Comparison of ENCODE assay signal across 16 mouse cellular contexts in the genomic region with DNA sequence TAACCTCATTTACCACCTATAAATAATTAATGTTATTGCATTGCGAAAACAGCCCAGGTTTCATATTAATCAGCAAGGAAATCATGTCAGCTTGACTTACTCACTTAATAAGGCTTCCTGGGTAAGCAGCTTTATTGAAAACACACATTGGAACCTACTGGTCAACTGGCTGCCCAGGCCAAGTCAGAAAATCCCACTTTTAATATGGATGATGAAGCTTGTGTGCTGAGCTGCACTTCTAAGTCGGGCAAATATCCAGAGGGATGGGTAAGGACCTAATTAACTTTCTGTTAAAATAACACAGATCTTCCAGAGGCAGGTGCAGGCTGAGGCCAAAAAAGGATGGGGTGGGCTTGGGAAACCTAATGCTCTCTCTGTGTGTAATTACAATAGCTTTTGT. TPM values are rescaled to one million over a fixed set of nuclear protein-coding genes. Genes with fewer than 3 reads are reported as not detected.
"Had no signal": no experiment of that assay in that cellular context is flagged by ENCODE, and none has a peak within 500 bp of the region (broad histone marks: within the 10 kb centered on the region; RNA-seq: fewer than 3 reads in every experiment).

No protein-coding gene starts in this region.

- H3K4me1 ChIP-seq: kidney, embryonic 15.5 days; limb, embryonic 10.5 days; liver, embryonic 15.5 days; midbrain, embryonic 15.5 days had no signal

- H3K4me2 ChIP-seq: kidney, embryonic 15.5 days; liver, embryonic 11.5 days; liver, embryonic 15.5 days; midbrain, embryonic 15.5 days had no signal

- DNase-seq: kidney, adult 2 months; kidney, postnatal 14 days; lung, adult 2 months; lung, postnatal 36 days; thymus, postnatal 4 days had no signal

- H3K27ac ChIP-seq: kidney, embryonic 15.5 days; left cerebral cortex, adult 2 months; limb, embryonic 10.5 days; liver, embryonic 15.5 days; midbrain, embryonic 15.5 days; stomach, postnatal 0 days had no signal

- H3K27me3 ChIP-seq: kidney, embryonic 15.5 days; liver, embryonic 15.5 days; midbrain, embryonic 15.5 days had no signal

- H3K36me3 ChIP-seq: kidney, embryonic 15.5 days; limb, embryonic 10.5 days; liver, embryonic 15.5 days; midbrain, embryonic 15.5 days had no signal

- ATAC-seq: intestine, embryonic 16.5 days; lung, postnatal 0 days; midbrain, embryonic 15.5 days had no signal

- H3K9me3 ChIP-seq: kidney, embryonic 15.5 days; limb, embryonic 10.5 days; liver, embryonic 15.5 days; midbrain, embryonic 15.5 days had no signal

- H3K4me3 ChIP-seq: kidney, embryonic 15.5 days; left cerebral cortex, adult 2 months; limb, embryonic 10.5 days; liver, embryonic 15.5 days; midbrain, embryonic 15.5 days had no signal

- H3K9ac ChIP-seq: kidney, embryonic 15.5 days; liver, embryonic 15.5 days; midbrain, embryonic 15.5 days had no signal

RNA-seq across cellular contexts. Expression of a gene that starts 4.3 kb away (rescaled TPM):
- total RNA-seq: megakaryocyte progenitor cell, adult 5-6 weeks had no signal
- polyA plus RNA-seq: intestine, embryonic 16.5 days; kidney, adult 2 months; kidney, embryonic 15.5 days; large intestine, adult 2 months; liver, embryonic 11.5 days; liver, embryonic 15.5 days; lung, adult 2 months; lung, postnatal 0 days; stomach, postnatal 0 days had no signal

RNA-seq across cellular contexts. Expression of a gene that starts 46.9 kb away (rescaled TPM):
- polyA plus RNA-seq: limb, embryonic 10.5 days had no signal
